Mouse (Mus musculus) small intestine, adult 2 months (tissue): ENCODE results near the gene Snx5.

ENCODE experiments used
- CTCF ChIP-seq: fragments of 200-500 bp; IDR thresholded peaks from 2 replicates; pipeline ENCODE4 v1.5.1; 2012; ENCODE audit warnings: low read depth, mild to moderate bottlenecking, control low read depth, inconsistent platforms, low read length, moderate library complexity, mixed read lengths; ENCODE audit not compliant: insufficient replicate concordance, insufficient read length; ENCODE audit errors: extremely low read depth
- POLR2A ChIP-seq: fragments of 200-500 bp; IDR thresholded peaks from 2 replicates; pipeline ENCODE4 v1.6.1; 2012; ENCODE audit warnings: low read depth, mild to moderate bottlenecking, control low read depth, inconsistent platforms, low read length, moderate library complexity

GRCm38 (mm10) chr2:144267004-144267730, 3.5 kb downstream of the Snx5 start:
- TF ChIP-seq CTCF (no peak), POLR2A (no peak)
